Mouse (Mus musculus) stomach, embryonic 15.5 days (tissue): Measurements from ENCODE around the gene Tnrc6c. TPM values are rescaled to one million over a fixed set of nuclear protein-coding genes. Genes with fewer than 3 reads are reported as not detected.

ENCODE experiments used
- ATAC-seq: fragments of 200-750 bp; cut with Nextera tagmentation; 2 replicates; pipeline ENCODE4 v1.8.0; 2017; ENCODE audit warnings: low read depth, moderate number of reproducible peaks, moderate TSS enrichment; ENCODE audit not compliant: insufficient read depth, low FRiP score
- H3K27ac ChIP-seq: fragments of 300-500 bp; sonication (generic); 2 replicates; pipeline ENCODE4 v1.5.1; 2015; ENCODE audit warnings: mild to moderate bottlenecking, inconsistent platforms
- H3K27me3 ChIP-seq: fragments of 300-500 bp; sonication (generic); replicated peaks from 2 replicates; pipeline ENCODE4 v1.6.1; 2015; ENCODE audit warnings: inconsistent platforms
- H3K36me3 ChIP-seq: fragments of 300-500 bp; sonication (generic); 2 replicates; pipeline ENCODE4 v1.6.1; 2015; ENCODE audit warnings: inconsistent platforms
- H3K4me1 ChIP-seq: fragments of 300-500 bp; sonication (generic); 2 replicates; pipeline ENCODE4 v1.6.1; 2015; ENCODE audit warnings: inconsistent platforms
- H3K4me2 ChIP-seq: fragments of 300-500 bp; sonication (generic); 2 replicates; pipeline ENCODE4 v1.6.1; 2015; ENCODE audit warnings: mild to moderate bottlenecking, inconsistent platforms
- H3K4me3 ChIP-seq: fragments of 300-500 bp; sonication (generic); replicated peaks from 2 replicates; pipeline ENCODE4 v1.5.1; 2015; ENCODE audit warnings: inconsistent platforms
- H3K9ac ChIP-seq: fragments of 300-500 bp; sonication (generic); 2 replicates; pipeline ENCODE4 v1.6.1; 2015; ENCODE audit warnings: inconsistent platforms
- H3K9me3 ChIP-seq: fragments of 300-500 bp; sonication (generic); 2 replicates; pipeline ENCODE4 v1.6.1; 2016; ENCODE audit warnings: inconsistent platforms
- WGBS: fragments of 180-500 bp; shearing (Covaris S2); methylation state at CpG from one replicate; pipeline ENCODE4 v1.1.7; 2015; 5-methylcytosine and 5-hydroxymethylcytosine counted together
- polyA plus RNA-seq: library from polyadenylated mRNA; unstranded; fragments of >200 nt; fragmentation: Nextera tagmentation; extraction: Ambion mirVana; gene quantifications from 2 replicates; pipeline ENCODE4 v1.2.1, GENCODE M21; 2015

The Tnrc6c gene
- polyA plus RNA-seq, 1 experiment from 2014 or later = 12.2 TPM

GRCm38 (mm10) chr11:117678740-117679139 lies 24.7 kb downstream of the Tnrc6c start:
- H3K4me1 ChIP-seq = no peaks in the 10 kb centered on the region
- H3K4me2 ChIP-seq = no peak overlapping the region
- WGBS = 26% methylated on average over 2 of the region's 2 CpGs
- no peak overlapping the region for H3K4me3 ChIP-seq
- H3K27ac ChIP-seq = no peak overlapping the region
- H3K9ac ChIP-seq = no peak overlapping the region
- H3K27me3 ChIP-seq = no peaks in the 10 kb centered on the region
- no peaks in the 10 kb centered on the region for H3K36me3 ChIP-seq
- ATAC-seq = no peak
- no peaks in the 10 kb centered on the region for H3K9me3 ChIP-seq

DNA sequence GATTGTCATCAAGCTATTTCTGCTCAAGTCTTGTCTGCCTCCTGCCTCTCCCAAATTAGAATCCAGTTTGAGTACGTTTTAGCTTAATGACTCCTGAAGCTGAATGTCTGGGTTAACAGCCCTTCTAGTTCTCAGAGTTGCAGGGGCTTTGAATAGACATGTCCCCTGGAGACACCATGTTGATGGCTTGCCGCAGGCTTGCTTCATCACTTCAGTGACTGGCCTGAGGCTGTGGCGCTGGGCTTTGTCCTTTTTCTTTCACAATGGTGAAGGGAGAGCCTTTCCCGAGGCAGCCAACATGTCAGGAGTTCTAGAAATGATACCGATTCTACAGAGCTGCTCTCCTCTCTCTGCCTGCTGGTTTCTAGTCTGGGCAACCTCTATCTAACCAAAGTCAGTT lies 30.6 kb downstream of the Tnrc6c start:
- no peak overlapping the region for H3K9ac ChIP-seq
- H3K4me1 ChIP-seq = peaks cover 14% of the 10 kb centered on the region
- no peaks in the 10 kb centered on the region for H3K9me3 ChIP-seq
- no peaks in the 10 kb centered on the region for H3K27me3 ChIP-seq
- no peak overlapping the region for H3K4me3 ChIP-seq
- H3K36me3 ChIP-seq = no peaks in the 10 kb centered on the region
- no peak overlapping the region for H3K27ac ChIP-seq
- ATAC-seq = no peak
- no peak overlapping the region for H3K4me2 ChIP-seq
- 58% methylated on average over 5 of the region's 5 CpGs for WGBS

DNA sequence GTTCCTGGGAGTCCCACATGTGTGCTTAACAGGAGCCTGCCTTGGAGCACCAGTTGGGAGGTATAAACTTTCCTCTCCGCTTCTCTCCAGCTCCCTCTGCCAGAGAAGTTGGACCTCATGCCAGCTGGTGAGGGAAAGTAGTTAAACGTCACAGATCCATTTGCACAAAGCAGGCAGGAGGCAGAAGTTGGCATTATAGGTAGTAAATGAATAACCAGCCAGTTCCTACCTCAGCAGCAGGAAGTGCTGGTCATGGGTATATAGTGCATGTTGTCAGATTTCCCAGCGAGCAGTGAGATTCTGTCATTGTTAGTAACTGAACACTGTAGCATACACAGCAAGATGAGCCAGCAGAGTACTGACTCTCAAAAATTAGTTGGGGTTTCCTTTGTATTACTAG lies 31.4 kb downstream of the Tnrc6c start:
- Histone ChIP-seq H3K27ac (peak overlapping the region; percentile 52), H3K4me2 (peak overlapping the region; percentile 38; the same call in 1 of the 2 replicates), H3K27me3 (no peaks in the 10 kb centered on the region), H3K4me1 (peaks cover 14% of the 10 kb centered on the region), H3K9ac (no peak overlapping the region), H3K9me3 (no peaks in the 10 kb centered on the region), H3K4me3 (no peak overlapping the region), H3K36me3 (no peaks in the 10 kb centered on the region)
- 41% methylated on average over 3 of the region's 3 CpGs for WGBS
- ATAC-seq = peak; percentile 76

- H3K36me3 ChIP-seq = no peaks in the 10 kb centered on the region
- no peaks in the 10 kb centered on the region for H3K9me3 ChIP-seq
- peaks cover 14% of the 10 kb centered on the region for H3K4me1 ChIP-seq
- H3K4me2 ChIP-seq = peak overlapping the region; percentile 38
- peak overlapping the region; percentile 19 for H3K4me3 ChIP-seq
- ATAC-seq = peak; percentile 79
- peak overlapping the region; percentile 52 for H3K27ac ChIP-seq
- no peaks in the 10 kb centered on the region for H3K27me3 ChIP-seq
- WGBS = 57% methylated on average over 8 of the region's 8 CpGs
- no peak overlapping the region for H3K9ac ChIP-seq
These were observed 31.9 kb downstream of the Tnrc6c start for GRCm38 (mm10) chr11:117686021-117686420.

- WGBS = 55% methylated on average over 2 of the region's 2 CpGs
- no peak overlapping the region for H3K4me3 ChIP-seq
- no peak for ATAC-seq
These were observed 34.5 kb downstream of the Tnrc6c start for GRCm38 (mm10) chr11:117688603-117689002.

GRCm38 (mm10) chr11:117691311-117691710 lies 37.2 kb downstream of the Tnrc6c start:
- Histone ChIP-seq H3K9ac (no peak overlapping the region), H3K4me1 (peaks cover 2% of the 10 kb centered on the region; the same call in 1 of the 2 replicates), H3K36me3 (no peaks in the 10 kb centered on the region), H3K27me3 (no peaks in the 10 kb centered on the region), H3K9me3 (no peaks in the 10 kb centered on the region), H3K4me3 (no peak overlapping the region), H3K27ac (no peak overlapping the region), H3K4me2 (no peak overlapping the region)
- ATAC-seq = no peak

More at GRCm38 (mm10) chr11:117688603-117689002, 34.5 kb downstream of the Tnrc6c start:
- Histone ChIP-seq H3K4me1 (peaks cover 14% of the 10 kb centered on the region), H3K27ac (no peak overlapping the region), H3K27me3 (no peaks in the 10 kb centered on the region), H3K9ac (no peak overlapping the region), H3K9me3 (no peaks in the 10 kb centered on the region), H3K4me2 (no peak overlapping the region), H3K36me3 (no peaks in the 10 kb centered on the region)

- Histone ChIP-seq H3K9me3 (no peaks in the 10 kb centered on the region), H3K27me3 (no peaks in the 10 kb centered on the region), H3K27ac (no peak overlapping the region), H3K4me1 (0 out of 2 replicates have a peak, but pooled peaks cover 7% of the 10 kb centered on the region), H3K9ac (no peak overlapping the region), H3K36me3 (no peaks in the 10 kb centered on the region), H3K4me3 (no peak overlapping the region), H3K4me2 (no peak overlapping the region)
- WGBS = 83% methylated on average over 5 of the region's 5 CpGs
- no peak for ATAC-seq
These were observed 40.0 kb downstream of the Tnrc6c start for GRCm38 (mm10) chr11:117694050-117694449.

DNA sequence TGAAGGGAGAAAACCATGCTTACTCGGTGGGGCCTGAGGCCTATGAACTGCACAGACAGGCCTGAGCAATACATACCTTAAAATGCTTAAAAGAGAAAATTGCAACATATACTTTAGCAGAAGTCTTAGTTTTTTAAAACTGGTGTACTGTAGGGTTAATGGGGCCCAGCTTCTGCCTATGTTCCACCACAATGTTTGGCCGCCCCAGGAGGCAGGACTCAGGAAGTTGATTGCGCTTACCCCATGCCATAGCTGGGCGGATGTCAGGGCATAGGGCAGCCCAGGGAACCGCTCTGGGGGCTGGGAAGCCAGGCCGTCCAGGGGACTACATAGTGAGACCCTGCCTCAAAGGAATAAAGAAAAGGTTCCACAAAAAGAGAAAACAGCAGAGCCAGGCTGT lies 42.5 kb downstream of the Tnrc6c start:
- no peaks in the 10 kb centered on the region for H3K27me3 ChIP-seq
- no peak overlapping the region for H3K4me2 ChIP-seq
- 0 out of 2 replicates have a peak, but pooled peaks cover 7% of the 10 kb centered on the region for H3K4me1 ChIP-seq
- no peak overlapping the region for H3K9ac ChIP-seq
- no peaks in the 10 kb centered on the region for H3K9me3 ChIP-seq
- no peak overlapping the region for H3K27ac ChIP-seq
- H3K36me3 ChIP-seq = no peaks in the 10 kb centered on the region
- no peak for ATAC-seq
- no peak overlapping the region for H3K4me3 ChIP-seq
- 64% methylated on average over 6 of the region's 6 CpGs for WGBS

GRCm38 (mm10) chr11:117700871-117701270 lies 46.8 kb downstream of the Tnrc6c start:
- 0 out of 2 replicates have a peak, but pooled peaks cover 7% of the 10 kb centered on the region for H3K4me1 ChIP-seq
- no peaks in the 10 kb centered on the region for H3K36me3 ChIP-seq
- H3K9me3 ChIP-seq = 0 out of 2 replicates have a peak, but pooled peaks cover 3% of the 10 kb centered on the region
- 74% methylated on average over 4 of the region's 4 CpGs for WGBS
- no peak overlapping the region for H3K27ac ChIP-seq
- no peak overlapping the region for H3K4me2 ChIP-seq
- H3K9ac ChIP-seq = no peak overlapping the region
- ATAC-seq = no peak
- no peak overlapping the region for H3K4me3 ChIP-seq
- no peaks in the 10 kb centered on the region for H3K27me3 ChIP-seq

DNA sequence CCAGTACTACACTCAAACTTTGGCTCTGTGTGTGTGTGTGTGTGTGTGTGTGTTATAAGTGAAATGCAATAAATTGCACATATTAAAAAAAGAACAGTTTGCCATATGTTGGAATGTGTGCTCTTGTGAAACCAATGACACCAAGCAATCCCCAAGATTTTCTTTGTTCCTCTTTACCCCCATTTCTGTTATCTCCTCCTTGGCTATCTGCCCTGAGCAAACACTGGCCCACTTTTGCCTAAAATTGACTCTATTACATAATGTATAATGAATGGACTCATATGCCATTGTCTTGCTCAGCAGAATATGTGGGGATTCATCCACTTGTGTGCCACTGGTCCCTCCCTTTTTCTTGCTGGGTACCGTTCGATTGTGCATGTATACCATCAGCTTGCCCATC lies 52.2 kb downstream of the Tnrc6c start:
- Histone ChIP-seq H3K4me2 (no peak overlapping the region), H3K27me3 (no peaks in the 10 kb centered on the region), H3K9me3 (0 out of 2 replicates have a peak, but pooled peaks cover 3% of the 10 kb centered on the region), H3K4me1 (no peaks in the 10 kb centered on the region), H3K9ac (no peak overlapping the region), H3K27ac (no peak overlapping the region), H3K4me3 (no peak overlapping the region), H3K36me3 (no peaks in the 10 kb centered on the region)
- WGBS = 90% methylated on average over 2 of the region's 2 CpGs
- no peak for ATAC-seq

DNA sequence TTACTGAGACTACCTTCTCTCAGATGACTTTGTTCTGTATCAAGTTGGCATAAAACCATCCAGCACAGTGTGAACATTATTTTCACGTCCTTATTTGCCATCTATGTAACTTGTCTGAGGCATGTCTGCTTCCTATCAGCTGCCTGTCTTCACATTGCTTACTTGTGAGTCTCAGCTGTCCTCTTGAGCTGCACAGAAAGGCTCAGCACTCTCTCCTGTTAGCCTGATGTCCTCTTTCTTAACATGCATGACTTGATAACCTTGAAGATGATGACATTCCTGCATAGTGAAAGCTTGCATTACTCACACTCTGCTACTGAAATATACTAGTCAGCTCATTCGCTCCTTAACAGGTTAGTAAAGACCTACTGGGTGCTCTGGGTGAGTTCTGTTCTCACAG lies 53.1 kb downstream of the Tnrc6c start:
- Histone ChIP-seq H3K27ac (no peak overlapping the region), H3K9ac (no peak overlapping the region), H3K36me3 (no peaks in the 10 kb centered on the region), H3K9me3 (0 out of 2 replicates have a peak, but pooled peaks cover 3% of the 10 kb centered on the region), H3K4me2 (no peak overlapping the region), H3K27me3 (no peaks in the 10 kb centered on the region), H3K4me1 (no peaks in the 10 kb centered on the region), H3K4me3 (no peak overlapping the region)
- ATAC-seq = no peak
- 70% methylated on average over 2 of the region's 2 CpGs for WGBS

DNA sequence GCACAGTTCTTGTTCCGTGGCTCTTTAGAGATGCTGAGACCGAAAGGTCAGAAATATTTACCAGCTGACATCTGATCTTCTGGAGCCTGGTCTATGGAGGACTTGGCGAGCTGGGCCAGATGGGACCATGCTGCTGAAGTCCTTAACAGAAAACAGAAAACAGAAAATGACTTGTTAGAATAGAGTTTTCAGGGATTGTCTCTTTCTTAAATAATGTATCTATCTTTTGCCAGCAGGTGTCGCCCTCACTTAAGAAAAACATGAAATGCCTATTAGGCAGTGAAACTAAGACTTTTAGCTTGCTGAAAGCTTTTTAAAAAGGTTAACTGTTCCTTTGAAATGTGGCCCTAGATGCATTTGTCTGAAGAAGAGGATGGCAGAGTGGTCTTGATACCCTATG lies 55.2 kb downstream of the Tnrc6c start:
- Histone ChIP-seq H3K9me3 (no peaks in the 10 kb centered on the region), H3K9ac (no peak overlapping the region), H3K27ac (no peak overlapping the region), H3K4me3 (no peak overlapping the region), H3K4me1 (no peaks in the 10 kb centered on the region), H3K36me3 (peaks cover 7% of the 10 kb centered on the region; the same call in 1 of the 2 replicates), H3K4me2 (no peak overlapping the region), H3K27me3 (no peaks in the 10 kb centered on the region)
- WGBS = 43% methylated on average over 4 of the region's 4 CpGs
- ATAC-seq = no peak

- no peaks in the 10 kb centered on the region for H3K27me3 ChIP-seq
- no peak for ATAC-seq
- peaks cover 12% of the 10 kb centered on the region for H3K36me3 ChIP-seq
- H3K4me3 ChIP-seq = no peak overlapping the region
- no peaks in the 10 kb centered on the region for H3K9me3 ChIP-seq
- no peaks in the 10 kb centered on the region for H3K4me1 ChIP-seq
- no peak overlapping the region for H3K27ac ChIP-seq
- no peak overlapping the region for H3K4me2 ChIP-seq
- H3K9ac ChIP-seq = no peak overlapping the region
- WGBS = 87% methylated on average over 2 of the region's 2 CpGs
These were observed 56.8 kb downstream of the Tnrc6c start for GRCm38 (mm10) chr11:117710815-117711294.
